Mouse (Mus musculus) olfactory bulb, adult 2 months (tissue): ENCODE results near the gene Kirrel3.

ENCODE experiments used
- CTCF ChIP-seq: fragments of 200-500 bp; IDR thresholded peaks from 2 replicates; pipeline ENCODE4 v1.5.1; 2012; ENCODE audit warnings: low read depth, mild to moderate bottlenecking, low read length, moderate library complexity; ENCODE audit not compliant: insufficient read depth
- POLR2A ChIP-seq: fragments of 200-500 bp; IDR thresholded peaks from 2 replicates; pipeline ENCODE4 v1.6.1; 2012; ENCODE audit warnings: mild to moderate bottlenecking, low read depth, low read length, moderate library complexity; ENCODE audit not compliant: insufficient read depth

- TF ChIP-seq POLR2A (no peak), CTCF (no peak)
Observed at GRCm38 (mm10) chr9:34846440-34846839, 360.7 kb downstream of the Kirrel3 start.
